Mouse (Mus musculus) limb, embryonic 14.5 days (tissue): ENCODE data around the gene Hsd17b10. TPM values are rescaled to one million over a fixed set of nuclear protein-coding genes. Genes with fewer than 3 reads are reported as not detected.

Experiments used
- ATAC-seq: fragments of 200-750 bp; cut with Nextera tagmentation; 2 replicates; pipeline ENCODE4 v1.8.0; 2017; ENCODE audit warnings: low read depth, moderate number of reproducible peaks, moderate TSS enrichment; ENCODE audit not compliant: low FRiP score
- DNase-seq: peaks from one replicate; pipeline ENCODE4 v3.0.0-alpha.2; 2015; ENCODE audit warnings: low spot score
- H3K27ac ChIP-seq: fragments of 300-500 bp; sonication (generic); replicated peaks from 2 replicates; pipeline ENCODE4 v1.5.1; 2014; ENCODE audit warnings: low read depth, mild to moderate bottlenecking, low read length, moderate library complexity, mixed read lengths
- H3K27me3 ChIP-seq: fragments of 300-500 bp; sonication (generic); 2 replicates; pipeline ENCODE4 v1.6.1; 2014; ENCODE audit warnings: low read length, mixed read lengths; ENCODE audit not compliant: control insufficient read depth, insufficient read depth
- H3K36me3 ChIP-seq: fragments of 300-500 bp; sonication (generic); 2 replicates; pipeline ENCODE4 v1.6.1; 2014; ENCODE audit warnings: mild to moderate bottlenecking, low read length, moderate library complexity, mixed read lengths; ENCODE audit not compliant: control insufficient read depth, insufficient read depth
- H3K4me1 ChIP-seq: fragments of 300-500 bp; sonication (generic); 2 replicates; pipeline ENCODE4 v1.6.1; 2014; ENCODE audit warnings: antibody characterized with exemption, low read length, mixed read lengths; ENCODE audit not compliant: control insufficient read depth, insufficient read depth
- H3K4me2 ChIP-seq: fragments of 300-500 bp; sonication (generic); replicated peaks from 2 replicates; pipeline ENCODE4 v1.6.1; 2014; ENCODE audit warnings: low read depth, mild to moderate bottlenecking, low read length, moderate library complexity; ENCODE audit not compliant: severe bottlenecking
- H3K4me3 ChIP-seq: fragments of 300-500 bp; sonication (generic); replicated peaks from 2 replicates; pipeline ENCODE4 v1.5.1; 2014; ENCODE audit warnings: low read length
- H3K9ac ChIP-seq: fragments of 300-500 bp; sonication (generic); 2 replicates; pipeline ENCODE4 v1.6.1; 2014; ENCODE audit warnings: mild to moderate bottlenecking, low read depth, low read length, moderate library complexity; ENCODE audit not compliant: severe bottlenecking
- H3K9me3 ChIP-seq: fragments of 300-500 bp; sonication (generic); 2 replicates; pipeline ENCODE4 v1.6.1; 2016; ENCODE audit warnings: low read length; ENCODE audit not compliant: control insufficient read depth
- POLR2A ChIP-seq: fragments of 200-500 bp; IDR thresholded peaks from 2 replicates; pipeline ENCODE4 v1.8.0; 2012; ENCODE audit warnings: inconsistent platforms, mild to moderate bottlenecking, moderate library complexity, borderline replicate concordance; ENCODE audit not compliant: insufficient read depth, insufficient read length; ENCODE audit errors: extremely low read depth
- WGBS: fragments of 180-500 bp; shearing (Covaris S2); extraction: QIAGEN DNeasy Blood & Tissue Kit; methylation state at CpG from one replicate; pipeline ENCODE4 v1.1.7; 2014; 5-methylcytosine and 5-hydroxymethylcytosine counted together
- polyA plus RNA-seq, 2 experiments: library from polyadenylated mRNA; depleted of rRNA in 1 of 2; stranded (reverse) in 1 of 2; unstranded in 1 of 2; fragments of >200 nt; fragmentation: Nextera tagmentation in 1 of 2; extraction: Ambion mirVana in 1 of 2; gene quantifications; 2 replicates each; pipeline versions ENCODE4 v1.2.1 to v1.2.3; 2012 to 2014

The Hsd17b10 gene
- polyA plus RNA-seq, 2 experiments = 98.9 to 222 TPM

- no peak for ATAC-seq
- Histone ChIP-seq H3K36me3 (peaks cover 21% of the 10 kb centered on the region), H3K4me2 (no peak overlapping the region), H3K9me3 (no peaks in the 10 kb centered on the region), H3K27me3 (no peaks in the 10 kb centered on the region), H3K4me3 (no peak overlapping the region), H3K9ac (no peak overlapping the region), H3K4me1 (no peaks in the 10 kb centered on the region), H3K27ac (no peak overlapping the region)
- no peak for TF ChIP-seq POLR2A
- DNase-seq = no peak
Measured at GRCm38 (mm10) chrX:152047230-152047629, 45.6 kb downstream of the Hsd17b10 start.

GRCm38 (mm10) chrX:152052546-152052945 lies 50.9 kb downstream of the Hsd17b10 start:
- Histone ChIP-seq H3K4me2 (no peak overlapping the region), H3K9ac (no peak overlapping the region), H3K9me3 (no peaks in the 10 kb centered on the region), H3K27me3 (no peaks in the 10 kb centered on the region; the same call in 1 of the 2 replicates), H3K36me3 (peaks cover 16% of the 10 kb centered on the region; the same call in 1 of the 2 replicates), H3K27ac (no peak overlapping the region), H3K4me3 (no peak overlapping the region), H3K4me1 (no peaks in the 10 kb centered on the region)
- no peak for DNase-seq
- no peak for TF ChIP-seq POLR2A
- ATAC-seq = no peak
- WGBS = 77% methylated on average over 3 of the region's 3 CpGs

Other genes with a start within 250 kb of the Hsd17b10 start
- gene Huwe1, start 201.0 kb upstream of the Hsd17b10 start, polyA plus RNA-seq (2012; rRNA removed) = 112 and 125 TPM in 2 replicates
- gene Huwe1, start 201.0 kb upstream of the Hsd17b10 start, polyA plus RNA-seq (2014; fragmentation: Nextera tagmentation; extraction: Ambion mirVana) = 53.5 and 62.2 TPM in 2 replicates
- 0.33 and 0.60 TPM in 2 replicates for gene Ribc1, start 14.4 kb downstream of the Hsd17b10 start, polyA plus RNA-seq (2012; rRNA removed)
- gene Ribc1, start 14.4 kb downstream of the Hsd17b10 start, polyA plus RNA-seq (2014; fragmentation: Nextera tagmentation; extraction: Ambion mirVana) = 1.6 and 1.8 TPM in 2 replicates
- 62.0 and 80.6 TPM in 2 replicates for gene Smc1a, start 14.6 kb downstream of the Hsd17b10 start, polyA plus RNA-seq (2012; rRNA removed)
- 91.3 and 96.3 TPM in 2 replicates for gene Smc1a, start 14.6 kb downstream of the Hsd17b10 start, polyA plus RNA-seq (2014; fragmentation: Nextera tagmentation; extraction: Ambion mirVana)
- gene Iqsec2, start 142.4 kb downstream of the Hsd17b10 start, polyA plus RNA-seq (2012; rRNA removed) = 9.1 and 11.5 TPM in 2 replicates
- 4.3 TPM in 2 replicates for gene Iqsec2, start 142.4 kb downstream of the Hsd17b10 start, polyA plus RNA-seq (2014; fragmentation: Nextera tagmentation; extraction: Ambion mirVana)
- 48.2 and 56.7 TPM in 2 replicates for gene Kdm5c, start 231.2 kb downstream of the Hsd17b10 start, polyA plus RNA-seq (2012; rRNA removed)
- gene Kdm5c, start 231.2 kb downstream of the Hsd17b10 start, polyA plus RNA-seq (2014; fragmentation: Nextera tagmentation; extraction: Ambion mirVana) = 24.9 and 41.3 TPM in 2 replicates